Mouse (Mus musculus) left cerebral cortex, adult 11 months (tissue): Measurements from ENCODE around the gene Phf21a.

Experiments
- DNase-seq: peaks from one replicate; pipeline ENCODE4 v3.0.0; 2022; ENCODE audit warnings: low spot score

Phf21a gene

GRCm38 (mm10) chr2:92299896-92300295 is 207.0 kb downstream of the Phf21a start:
- DNase-seq = no peak

GRCm38 (mm10) chr2:92301849-92302607 is 209.1 kb downstream of the Phf21a start:
- DNase-seq = no peak

GRCm38 (mm10) chr2:92312542-92312941 is 219.6 kb downstream of the Phf21a start:
- DNase-seq = no peak

GRCm38 (mm10) chr2:92314031-92314430 is 221.1 kb downstream of the Phf21a start:
- no peak for DNase-seq

- DNase-seq = no peak
These were observed 223.7 kb downstream of the Phf21a start for GRCm38 (mm10) chr2:92316652-92317051.

- no peak for DNase-seq
These were observed 224.3 kb downstream of the Phf21a start for GRCm38 (mm10) chr2:92317228-92317627.

- DNase-seq = no peak
These were observed 229.8 kb downstream of the Phf21a start for GRCm38 (mm10) chr2:92322669-92323068.

GRCm38 (mm10) chr2:92325676-92326075 is 232.8 kb downstream of the Phf21a start:
- DNase-seq = no peak

- no peak for DNase-seq
These were observed 233.3 kb downstream of the Phf21a start for GRCm38 (mm10) chr2:92326221-92326620.

GRCm38 (mm10) chr2:92327601-92328000 is 234.7 kb downstream of the Phf21a start:
- no peak for DNase-seq

GRCm38 (mm10) chr2:92328206-92328605 is 235.3 kb downstream of the Phf21a start:
- no peak for DNase-seq

- peak; percentile 29 for DNase-seq
These were observed 237.9 kb downstream of the Phf21a start for GRCm38 (mm10) chr2:92330840-92331239.

GRCm38 (mm10) chr2:92331410-92331809 is 238.5 kb downstream of the Phf21a start:
- no peak for DNase-seq

GRCm38 (mm10) chr2:92331871-92332270 is 239.0 kb downstream of the Phf21a start:
- DNase-seq = no peak

GRCm38 (mm10) chr2:92342418-92342817 is 249.5 kb downstream of the Phf21a start:
- no peak for DNase-seq

- DNase-seq = no peak
These were observed 254.3 kb downstream of the Phf21a start for GRCm38 (mm10) chr2:92347191-92347590.

GRCm38 (mm10) chr2:92349589-92350425 is 256.9 kb downstream of the Phf21a start:
- DNase-seq = no peak

- no peak for DNase-seq
These were observed 257.8 kb downstream of the Phf21a start for GRCm38 (mm10) chr2:92350686-92351085.

GRCm38 (mm10) chr2:92353402-92353801 is 260.5 kb downstream of the Phf21a start:
- no peak for DNase-seq

GRCm38 (mm10) chr2:92354224-92354623 is 261.3 kb downstream of the Phf21a start:
- DNase-seq = no peak

GRCm38 (mm10) chr2:92359301-92359700 is 266.4 kb downstream of the Phf21a start:
- DNase-seq = no peak

GRCm38 (mm10) chr2:92360186-92360823 is 267.4 kb downstream of the Phf21a start:
- no peak for DNase-seq

GRCm38 (mm10) chr2:92360893-92361292 is 268.0 kb downstream of the Phf21a start:
- DNase-seq = no peak
